In genomic region chrX:71534102-71534501, GRCm38 (mm10) we compare ENCODE assay signal across 27 mouse cellular contexts. TPM values are rescaled to one million over a fixed set of nuclear protein-coding genes. Genes with fewer than 3 reads are reported as not detected.
DNase-seq lines count a peak whose midpoint lies in the region; ATAC-seq and TF ChIP-seq lines count a peak whose summit lies in the region.
"Had no signal": no experiment of that assay in that cellular context is flagged by ENCODE, and none has a peak within 500 bp of the region (broad histone marks: within the 10 kb centered on the region; RNA-seq: fewer than 3 reads in every experiment).

No protein-coding gene starts in this region.

- TF ChIP-seq EP300 in heart, adult 2 months (IDR thresholded peaks at IDR 0.05; ENCODE audit: insufficient read depth, low read depth, low read length), result no peak

- H3K9ac ChIP-seq in heart, adult 2 months (ENCODE audit: low read depth, low read length), result no peak overlapping the region
- H3K9ac ChIP-seq in liver, embryonic 11.5 days (ENCODE audit: low read depth, low read length), result no peak overlapping the region
- H3K9ac ChIP-seq in forebrain, embryonic 13.5 days, result no peak overlapping the region
- H3K9ac ChIP-seq: embryonic facial prominence, embryonic 15.5 days; forebrain, embryonic 12.5 days; hindbrain, embryonic 13.5 days; midbrain, embryonic 15.5 days; neural tube, embryonic 15.5 days; stomach, embryonic 15.5 days had no signal

- TF ChIP-seq CTCF in heart, adult 2 months (IDR thresholded peaks at IDR 0.05), result peak; percentile 22; the same call in 1 of the 2 replicates

- no peaks in the 10 kb centered on the region for H3K36me3 ChIP-seq in heart, adult 2 months (ENCODE audit: control insufficient read depth, insufficient read depth, low read length)
- H3K36me3 ChIP-seq in liver, embryonic 11.5 days (ENCODE audit: control insufficient read depth, insufficient read depth, low read length), result no peaks in the 10 kb centered on the region
- H3K36me3 ChIP-seq in forebrain, embryonic 13.5 days (ENCODE audit: poor library complexity, severe bottlenecking), result no peaks in the 10 kb centered on the region
- H3K36me3 ChIP-seq: embryonic facial prominence, embryonic 10.5 days; embryonic facial prominence, embryonic 15.5 days; forebrain, embryonic 12.5 days; hindbrain, embryonic 13.5 days; midbrain, embryonic 15.5 days; neural tube, embryonic 15.5 days; stomach, embryonic 15.5 days had no signal

- H3K27ac ChIP-seq in heart, adult 2 months, result no peak overlapping the region
- no peak overlapping the region for H3K27ac ChIP-seq in liver, embryonic 11.5 days (ENCODE audit: low read depth, low read length)
- H3K27ac ChIP-seq in forebrain, embryonic 13.5 days, result no peak overlapping the region
- H3K27ac ChIP-seq: embryonic facial prominence, embryonic 10.5 days; embryonic facial prominence, embryonic 15.5 days; forebrain, embryonic 12.5 days; hindbrain, embryonic 13.5 days; midbrain, embryonic 15.5 days; neural tube, embryonic 15.5 days; stomach, embryonic 15.5 days had no signal

- H3K4me3 ChIP-seq in heart, adult 2 months, result no peak overlapping the region
- no peak overlapping the region for H3K4me3 ChIP-seq in liver, embryonic 11.5 days (ENCODE audit: low read depth, low read length)
- no peak overlapping the region for H3K4me3 ChIP-seq in forebrain, embryonic 13.5 days
- H3K4me3 ChIP-seq: embryonic facial prominence, embryonic 10.5 days; embryonic facial prominence, embryonic 15.5 days; forebrain, embryonic 12.5 days; hindbrain, embryonic 13.5 days; midbrain, embryonic 15.5 days; neural tube, embryonic 15.5 days; stomach, embryonic 15.5 days had no signal

- H3K27me3 ChIP-seq in heart, adult 2 months (ENCODE audit: control insufficient read depth, insufficient read depth, low read length), result no peaks in the 10 kb centered on the region
- 0 out of 2 replicates have a peak, but pooled peaks cover 3% of the 10 kb centered on the region for H3K27me3 ChIP-seq in liver, embryonic 11.5 days (replicated peaks; ENCODE audit: control insufficient read depth, insufficient read depth, low read length)
- no peaks in the 10 kb centered on the region for H3K27me3 ChIP-seq in forebrain, embryonic 13.5 days
- H3K27me3 ChIP-seq: embryonic facial prominence, embryonic 15.5 days; forebrain, embryonic 12.5 days; hindbrain, embryonic 13.5 days; midbrain, embryonic 15.5 days; neural tube, embryonic 15.5 days; stomach, embryonic 15.5 days had no signal

- H3K4me1 ChIP-seq in heart, adult 2 months (ENCODE audit: control insufficient read depth, insufficient read depth, low read length), result no peaks in the 10 kb centered on the region
- no peaks in the 10 kb centered on the region for H3K4me1 ChIP-seq in liver, embryonic 11.5 days (replicated peaks; ENCODE audit: control insufficient read depth, insufficient read depth, low read length)
- no peaks in the 10 kb centered on the region; the same call in 1 of the 2 replicates for H3K4me1 ChIP-seq in forebrain, embryonic 13.5 days
- H3K4me1 ChIP-seq: embryonic facial prominence, embryonic 10.5 days; embryonic facial prominence, embryonic 15.5 days; forebrain, embryonic 12.5 days; midbrain, embryonic 15.5 days; neural tube, embryonic 15.5 days; stomach, embryonic 15.5 days had no signal

- no peak for DNase-seq in heart, adult 2 months
- no peak for DNase-seq in heart, postnatal 4 days
- DNase-seq in liver, result peak; percentile 12
- DNase-seq in liver, embryonic 11.5 days (ENCODE audit: low spot score), result no peak
- peak; percentile 3 for DNase-seq in ES-CJ7 (ENCODE audit: low read depth, low spot score)
- no peak for DNase-seq in testis, postnatal 10 days (ENCODE audit: low spot score)
- DNase-seq: adrenal gland, postnatal 10 days; cerebellum, adult 8-10 months; cerebellum, postnatal 25 days; gastrocnemius, postnatal 25 days; heart, adult 11 months; heart, postnatal 36 days; kidney, adult 11 months; lung, adult 2 months; right cerebral cortex, postnatal 25 days; thymus, adult 18-20 months; thymus, postnatal 4 days had no signal

- no peaks in the 10 kb centered on the region for H3K79me2 ChIP-seq in heart, adult 2 months (replicated peaks; ENCODE audit: control insufficient read depth, insufficient read depth, low read length)

- no peak overlapping the region for H3K4me2 ChIP-seq in liver, embryonic 11.5 days
- no peak overlapping the region for H3K4me2 ChIP-seq in forebrain, embryonic 13.5 days
- H3K4me2 ChIP-seq: embryonic facial prominence, embryonic 15.5 days; forebrain, embryonic 12.5 days; heart, embryonic 11.5 days; hindbrain, embryonic 13.5 days; midbrain, embryonic 15.5 days; neural tube, embryonic 15.5 days; stomach, embryonic 15.5 days had no signal

- WGBS in heart, adult 2 months, result 68% methylated on average over 5 of the region's 5 CpGs
- WGBS in liver, embryonic 11.5 days, result 64% methylated on average over 5 of the region's 5 CpGs
- WGBS in forebrain, embryonic 13.5 days, result 74% methylated on average over 5 of the region's 5 CpGs

- intact Hi-C loops in heart, adult 2 months (cut with DNase I), result no loop called here

- H3K9me3 ChIP-seq in liver, embryonic 11.5 days (ENCODE audit: control insufficient read depth, low read length), result no peaks in the 10 kb centered on the region
- H3K9me3 ChIP-seq in forebrain, embryonic 13.5 days (replicated peaks), result no peaks in the 10 kb centered on the region
- H3K9me3 ChIP-seq: embryonic facial prominence, embryonic 10.5 days; embryonic facial prominence, embryonic 15.5 days; forebrain, embryonic 12.5 days; hindbrain, embryonic 13.5 days; midbrain, embryonic 15.5 days; neural tube, embryonic 15.5 days; stomach, embryonic 15.5 days had no signal

- no peak for ATAC-seq in liver, embryonic 11.5 days (replicated peaks; ENCODE audit: low FRiP score)
- ATAC-seq in megakaryocyte progenitor cell, adult 5-6 weeks (replicated peaks; ENCODE audit: poor library complexity), result peak; percentile 52; the same call in 1 of the 2 replicates
- no peak for ATAC-seq in forebrain, embryonic 13.5 days
- ATAC-seq: midbrain, embryonic 15.5 days had no signal

- TF ChIP-seq POLR2A in heart, adult 2 months (IDR thresholded peaks at IDR 0.05; ENCODE audit: insufficient read depth, low read depth, low read length), result no peak

RNA-seq across cellular contexts. Expression of gene Hmgb3, which starts 21.6 kb away (rescaled TPM):
- 10 to 100 TPM; 60.9 to 79.4 TPM for total RNA-seq in heart, adult 2 months (2021)
- 23.8 and 35.4 TPM in 2 replicates for polyA plus RNA-seq in heart, adult 2 months (2012; rRNA removed)
- 100 to 1,000 TPM; 117 to 137 TPM for total RNA-seq in heart, postnatal 4 days (2021)
- polyA plus RNA-seq in liver, embryonic 11.5 days (2014; fragmentation: Nextera tagmentation; extraction: Ambion mirVana), result 475 and 501 TPM in 2 replicates
- 92.2 and 113 TPM in 2 replicates for total RNA-seq in megakaryocyte progenitor cell, adult 5-6 weeks (2015)
- total RNA-seq in megakaryocyte progenitor cell, adult 5-6 weeks (2017), result 137 and 192 TPM in 2 replicates
- 789 and 790 TPM in 2 replicates for polyA plus RNA-seq in forebrain, embryonic 13.5 days (2015; fragmentation: Nextera tagmentation; extraction: Ambion mirVana)

RNA-seq across cellular contexts. Expression of gene Cd99l2, which starts 41.5 kb away (rescaled TPM):
- total RNA-seq in heart, adult 2 months (2021), result 10 to 100 TPM; 58.3 to 70.4 TPM
- 35.9 and 75.4 TPM in 2 replicates for polyA plus RNA-seq in heart, adult 2 months (2012; rRNA removed)
- total RNA-seq in heart, postnatal 4 days (2021), result 10 to 100 TPM; 36.6 to 44.5 TPM
- 17.2 and 19.0 TPM in 2 replicates for polyA plus RNA-seq in liver, embryonic 11.5 days (2014; fragmentation: Nextera tagmentation; extraction: Ambion mirVana)
- total RNA-seq in megakaryocyte progenitor cell, adult 5-6 weeks (2015), result 3.9 and 5.6 TPM in 2 replicates
- total RNA-seq in megakaryocyte progenitor cell, adult 5-6 weeks (2017), result 4.1 and 9.5 TPM in 2 replicates
- 43.2 and 49.0 TPM in 2 replicates for polyA plus RNA-seq in forebrain, embryonic 13.5 days (2015; fragmentation: Nextera tagmentation; extraction: Ambion mirVana)

Comparison
In these comparisons a context has a peak if more than half of its experiments do, and no peak if none do; other contexts are left out.
1. DNase-seq: peak in liver (single experiment) and ES-CJ7 (single experiment); none in heart, adult 2 months (0 of 2), heart, postnatal 4 days (single experiment), liver, embryonic 11.5 days (single experiment) and testis, postnatal 10 days (single experiment).